Mouse (Mus musculus): ENCODE measurements around the gene Atp2b2. TPM values are rescaled to one million over a fixed set of nuclear protein-coding genes. Genes with fewer than 3 reads are reported as not detected.

Atp2b2 gene
- total RNA-seq, 2 experiments from 2014 or later, result 204 to 209 TPM

DNA sequence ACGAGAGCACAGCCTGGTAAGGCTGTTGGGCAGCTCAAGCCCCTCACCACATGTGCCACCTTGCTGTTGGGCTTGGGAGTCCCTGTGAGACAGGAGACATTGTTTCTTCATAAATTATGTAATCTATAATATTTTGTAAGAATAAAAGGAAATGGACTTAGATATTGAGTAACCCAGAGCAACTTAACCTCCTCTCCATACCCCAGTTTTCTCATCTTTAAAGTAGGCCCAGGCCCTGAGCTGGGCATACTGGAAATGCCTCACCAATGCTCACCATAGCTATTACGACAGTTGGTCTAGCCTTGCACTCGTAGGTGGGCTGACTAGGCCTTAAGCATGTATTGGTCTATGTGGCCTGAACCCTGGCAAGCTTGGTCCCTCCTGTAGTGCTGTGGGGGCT lies 225.7 kb downstream of the Atp2b2 start:
- intact Hi-C loops (cut with DNase I), result no loop called here

DNA sequence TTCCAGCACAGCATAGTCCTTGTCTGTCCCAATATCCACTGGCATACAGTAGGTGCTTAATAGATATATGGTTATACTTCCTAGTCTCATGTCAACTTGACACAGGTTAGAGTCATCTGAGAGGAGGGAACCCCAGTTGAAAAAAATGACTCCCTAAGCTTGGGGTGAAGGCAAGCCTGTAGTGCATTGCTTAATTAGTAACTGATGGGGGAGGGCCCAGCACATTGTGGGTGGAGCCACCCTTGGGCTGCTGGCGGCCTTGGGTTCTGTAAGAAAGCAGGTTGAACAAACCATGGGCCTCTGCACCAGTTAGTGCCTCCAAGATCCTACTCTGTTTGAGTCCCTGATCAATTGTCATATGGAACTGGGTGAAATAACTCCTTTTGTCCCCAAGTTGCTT lies 231.0 kb downstream of the Atp2b2 start:
- intact Hi-C loops (cut with DNase I), result no loop called here
- DNase-seq, result no peak

More for the DNA sequence above, 225.7 kb downstream of the Atp2b2 start:
- no peak for DNase-seq

GRCm38 (mm10) chr6:113810667-113811066 lies 231.7 kb downstream of the Atp2b2 start:
- intact Hi-C loops (cut with DNase I), result no loop called here

DNA sequence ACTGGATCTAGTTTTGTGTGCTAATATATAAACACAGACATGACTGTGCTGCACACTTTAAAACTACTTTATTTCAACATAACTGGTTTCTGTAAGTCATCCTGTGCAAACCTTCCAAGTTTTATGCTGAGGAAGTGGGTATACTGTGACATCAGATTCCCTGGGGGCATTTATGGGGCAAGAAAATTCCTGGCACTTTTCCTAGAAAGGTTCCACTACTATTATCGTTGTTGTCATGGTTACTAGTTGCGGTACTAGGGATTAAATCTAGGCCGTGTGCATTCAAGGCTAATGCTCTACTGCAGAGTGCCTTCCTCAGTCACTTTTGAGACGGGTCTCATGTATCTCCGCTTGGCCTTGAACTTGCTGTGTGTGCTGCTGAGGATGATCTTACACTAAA lies 236.2 kb downstream of the Atp2b2 start:
- no peak for DNase-seq
- intact Hi-C loops (cut with DNase I), result no loop called here

More at GRCm38 (mm10) chr6:113810667-113811066, 231.7 kb downstream of the Atp2b2 start:
- peak; percentile 34 for DNase-seq

GRCm38 (mm10) chr6:113801233-113801632 lies 241.2 kb downstream of the Atp2b2 start:
- DNase-seq, result no peak
- intact Hi-C loops (cut with DNase I), result no loop called here

DNA sequence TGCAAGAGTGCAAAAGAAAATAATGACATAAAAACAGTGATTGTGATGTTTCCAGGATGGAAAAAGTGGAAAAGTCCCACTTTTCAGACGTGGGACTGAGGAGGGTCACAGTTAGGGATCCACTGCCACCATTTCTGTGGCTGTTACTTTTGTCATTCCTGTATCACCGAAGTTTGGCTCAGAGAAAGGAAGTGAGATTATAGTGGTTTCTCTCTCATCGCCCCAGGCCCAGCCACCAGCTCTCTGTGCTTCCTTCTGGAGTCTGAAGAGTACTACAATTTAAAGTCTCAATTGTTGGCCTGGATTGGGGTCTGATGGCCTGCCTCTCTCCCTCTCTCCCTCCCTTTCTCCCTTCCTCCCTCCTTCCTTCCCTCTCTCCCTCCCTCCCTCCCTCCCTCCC lies 242.5 kb downstream of the Atp2b2 start:
- intact Hi-C loops (cut with DNase I), result no loop called here
- no peak for DNase-seq

DNA sequence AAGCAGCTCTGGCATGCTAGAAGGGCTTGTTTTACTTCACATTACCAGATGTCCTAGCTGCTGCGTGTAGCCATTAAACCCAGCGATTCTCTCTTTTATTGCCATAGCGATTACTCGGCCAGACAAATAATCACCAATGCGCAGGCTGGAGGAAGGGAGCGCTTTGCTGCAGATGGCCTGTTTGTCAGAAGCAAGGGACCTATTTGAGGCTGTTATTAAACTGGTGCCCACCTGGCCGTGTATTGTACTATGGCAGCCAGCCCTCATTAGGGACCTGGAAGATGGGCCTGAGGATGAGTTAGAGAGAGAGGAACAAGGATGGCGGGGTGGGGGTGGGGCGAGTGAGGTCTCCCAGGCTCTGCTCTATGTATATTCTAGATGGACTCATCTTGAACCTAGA lies 243.1 kb downstream of the Atp2b2 start:
- intact Hi-C loops (cut with DNase I), result no loop called here
- DNase-seq, result no peak

DNA sequence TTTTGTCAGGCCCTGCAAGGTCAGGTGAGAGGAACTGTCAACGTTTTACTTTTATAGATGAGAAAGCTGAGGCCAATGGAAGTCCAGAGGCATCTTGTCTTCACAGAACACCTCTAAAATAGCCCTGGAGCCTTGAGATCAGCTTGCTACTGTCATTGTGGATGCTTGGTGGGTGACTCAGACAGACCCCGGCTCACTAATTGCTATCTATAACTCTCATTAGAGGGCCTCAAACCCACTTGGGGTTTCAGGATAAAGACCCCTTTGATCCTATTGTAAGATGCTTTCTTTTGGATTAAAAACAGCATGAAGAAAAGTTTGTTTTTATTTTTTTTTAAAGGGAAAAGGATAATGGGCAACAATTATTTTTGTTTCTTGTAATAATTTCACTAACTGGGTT lies 243.5 kb downstream of the Atp2b2 start:
- no peak for DNase-seq
- intact Hi-C loops (cut with DNase I), result no loop called here

DNA sequence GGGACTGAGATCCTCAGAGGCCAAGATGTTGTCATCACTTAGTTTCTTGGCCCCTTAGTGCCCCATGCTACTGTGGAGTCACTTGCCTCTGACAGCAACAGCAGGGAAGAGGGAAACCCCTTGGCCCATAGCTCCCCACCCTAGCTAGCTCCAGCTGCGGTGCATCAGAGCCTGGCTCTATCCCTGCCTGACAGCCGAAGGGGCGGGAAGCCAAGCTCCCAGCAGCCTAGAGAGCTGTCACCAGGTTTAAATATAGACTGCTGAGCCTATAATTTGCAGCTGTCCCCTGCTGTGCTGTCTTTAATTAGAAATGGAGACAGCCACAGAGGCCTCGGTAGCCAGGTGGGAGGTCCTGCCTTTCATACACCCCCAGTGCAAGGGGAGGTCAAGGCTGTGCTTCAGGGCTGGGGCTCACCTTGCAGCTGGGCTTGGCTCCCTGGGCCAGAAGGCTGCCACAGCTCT lies 247.1 kb downstream of the Atp2b2 start:
- DNase-seq, result peak; percentile 79
- intact Hi-C loops (cut with DNase I), result no loop called here

- no peak for DNase-seq
- intact Hi-C loops (cut with DNase I), result no loop called here
Observed at GRCm38 (mm10) chr6:113792368-113792767, 250.0 kb downstream of the Atp2b2 start.

DNA sequence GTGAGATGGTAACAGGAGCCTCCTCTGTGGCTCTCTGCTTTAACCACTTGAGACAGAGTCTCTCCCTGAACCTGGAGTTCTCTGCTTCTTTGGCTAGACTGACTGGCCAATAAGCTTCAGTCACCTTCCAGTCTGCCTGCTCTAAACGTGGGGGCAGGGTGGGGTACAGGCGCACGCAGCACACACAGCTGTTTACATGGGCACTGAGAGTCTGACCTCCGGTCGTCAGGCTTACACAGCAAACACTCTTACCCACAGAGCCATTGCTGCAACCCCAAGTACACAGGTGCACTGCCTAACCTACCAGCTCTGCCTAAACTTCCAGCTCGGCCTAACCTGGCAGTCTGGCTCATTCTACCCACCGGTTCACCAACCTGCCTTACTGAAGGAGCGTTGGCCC lies 251.4 kb downstream of the Atp2b2 start:
- DNase-seq, result no peak
- intact Hi-C loops (cut with DNase I), result no loop called here

- intact Hi-C loops (cut with DNase I), result no loop called here
- no peak for DNase-seq
Observed at GRCm38 (mm10) chr6:113787459-113787968, 254.9 kb downstream of the Atp2b2 start.

GRCm38 (mm10) chr6:113785658-113786057 lies 256.8 kb downstream of the Atp2b2 start:
- no peak for DNase-seq
- intact Hi-C loops (cut with DNase I), result no loop called here

- intact Hi-C loops (cut with DNase I), result no loop called here
- no peak for DNase-seq
Observed at GRCm38 (mm10) chr6:113778229-113778753, 264.1 kb downstream of the Atp2b2 start.

GRCm38 (mm10) chr6:113768804-113769203 lies 273.6 kb downstream of the Atp2b2 start:
- DNase-seq, result no peak
- intact Hi-C loops (cut with DNase I), result no loop called here

DNA sequence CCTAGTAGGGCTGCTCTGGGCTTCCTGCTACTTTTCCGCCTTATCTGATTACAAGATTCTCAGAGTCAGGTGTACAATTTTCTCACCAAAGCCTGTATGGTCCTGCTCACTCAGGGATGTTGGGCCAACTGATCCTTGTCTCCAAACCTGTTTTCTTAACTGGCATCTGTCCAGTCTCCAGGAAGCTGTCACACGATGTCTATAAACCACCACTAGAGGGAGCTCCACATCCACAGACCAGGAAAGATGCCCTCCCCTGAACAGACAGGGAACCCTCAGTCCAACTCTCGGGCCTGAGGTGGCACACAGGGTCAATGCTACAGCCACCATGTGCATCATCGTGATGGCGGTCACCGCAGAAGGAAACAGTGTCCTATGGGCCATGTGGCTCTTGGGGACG lies 280.8 kb downstream of the Atp2b2 start:
- intact Hi-C loops (cut with DNase I), result loop anchor here (2.0 kb wide), 2 partner anchors 309 to 315 kb away; no protein-coding TSS in a partner anchor
- DNase-seq, result peak; percentile 62

GRCm38 (mm10) chr6:113749119-113749685 lies 293.2 kb downstream of the Atp2b2 start:
- intact Hi-C loops (cut with DNase I), result no loop called here
- DNase-seq, result no peak

DNA sequence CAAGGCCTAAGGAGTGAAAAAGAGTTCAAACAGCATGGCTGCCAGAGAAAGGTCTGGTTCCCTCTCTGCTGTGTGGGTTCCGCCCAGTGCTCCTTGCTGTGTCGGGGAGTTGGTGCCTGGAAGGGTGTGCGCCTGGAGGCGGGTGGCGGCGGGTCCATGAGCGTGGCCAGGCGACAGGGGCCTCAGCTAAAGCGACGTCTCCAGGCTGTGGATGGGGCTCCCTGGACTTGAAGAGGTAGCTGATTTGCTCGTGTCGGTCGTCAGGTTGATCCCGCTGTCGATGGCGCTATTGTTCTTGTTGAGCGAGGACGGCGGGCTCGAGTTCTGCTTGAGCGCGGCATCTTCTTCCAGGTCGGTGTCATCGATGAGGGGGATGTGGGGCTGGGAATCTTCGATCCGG lies 294.1 kb downstream of the Atp2b2 start:
- DNase-seq, result no peak
- intact Hi-C loops (cut with DNase I), result no loop called here

- intact Hi-C loops (cut with DNase I), result no loop called here
- DNase-seq, result no peak
Observed at GRCm38 (mm10) chr6:113747284-113747683, 295.1 kb downstream of the Atp2b2 start.

DNA sequence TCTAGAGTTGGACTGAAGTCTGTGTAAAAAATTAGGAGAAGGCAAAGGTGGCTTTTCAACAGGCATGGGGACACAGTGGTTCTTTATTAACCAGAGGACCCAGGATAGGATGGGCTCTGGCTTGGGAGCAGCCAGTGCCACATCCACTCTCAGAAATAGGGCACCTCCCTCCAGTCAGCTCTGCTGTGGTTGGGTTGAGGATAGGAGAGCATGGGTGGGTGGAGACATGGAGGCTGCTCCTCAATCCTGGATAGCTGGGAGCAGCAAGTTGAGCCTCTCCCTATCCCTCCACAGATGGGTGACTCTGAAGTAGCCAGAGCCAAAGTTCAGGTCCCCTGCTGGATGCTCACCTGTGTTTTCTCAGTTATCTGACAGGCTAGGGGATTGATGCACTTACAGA lies 297.3 kb downstream of the Atp2b2 start:
- intact Hi-C loops (cut with DNase I), result no loop called here
- DNase-seq, result no peak

GRCm38 (mm10) chr6:113743111-113743510 lies 299.3 kb downstream of the Atp2b2 start:
- no peak for DNase-seq
- intact Hi-C loops (cut with DNase I), result no loop called here

- DNase-seq, result no peak
- intact Hi-C loops (cut with DNase I), result no loop called here
Observed at GRCm38 (mm10) chr6:113742321-113742720, 300.1 kb downstream of the Atp2b2 start.

GRCm38 (mm10) chr6:113741425-113741824 lies 301.0 kb downstream of the Atp2b2 start:
- DNase-seq, result no peak
- intact Hi-C loops (cut with DNase I), result no loop called here

Measured in left cerebral cortex, postnatal 4 days (tissue).